Mouse (Mus musculus) cerebellum, adult 2 months (tissue): Measurements from ENCODE around the gene Fgf3. TPM values are rescaled to one million over a fixed set of nuclear protein-coding genes. Genes with fewer than 3 reads are reported as not detected.

Source experiments
- DNase-seq, 2 experiments: peaks; one replicate each; pipeline ENCODE4 v3.0.0; 2021
- H3K27ac ChIP-seq: fragments of 200-500 bp; 2 replicates; pipeline ENCODE4 v1.5.1; 2012; ENCODE audit warnings: low read length, control low read depth, inconsistent platforms; ENCODE audit not compliant: insufficient read depth
- H3K27me3 ChIP-seq: fragments of 200-500 bp; 2 replicates; pipeline ENCODE4 v1.6.1; 2012; ENCODE audit warnings: inconsistent platforms, mild to moderate bottlenecking, low read length, moderate library complexity; ENCODE audit not compliant: control insufficient read depth, insufficient read depth
- H3K4me1 ChIP-seq: fragments of 200-500 bp; 2 replicates; pipeline ENCODE4 v1.6.1; 2011; ENCODE audit warnings: low read length; ENCODE audit not compliant: control insufficient read depth, insufficient read depth
- H3K4me3 ChIP-seq: fragments of 200-500 bp; replicated peaks from 2 replicates; pipeline ENCODE3; 2011; ENCODE audit warnings: mild to moderate bottlenecking, low read depth, low read length, control low read depth; ENCODE audit not compliant: insufficient read depth
- CTCF ChIP-seq: fragments of 200-500 bp; IDR thresholded peaks from 2 replicates; pipeline ENCODE4 v1.5.1; 2011; ENCODE audit warnings: low read depth, mild to moderate bottlenecking, control low read depth, low read length, moderate library complexity, borderline replicate concordance; ENCODE audit not compliant: insufficient read depth
- POLR2A ChIP-seq: fragments of 200-500 bp; IDR thresholded peaks from 2 replicates; pipeline ENCODE4 v1.6.1; 2011; ENCODE audit warnings: low read length, control low read depth, borderline replicate concordance; ENCODE audit not compliant: insufficient read depth
- WGBS: fragments of 180-500 bp; shearing (Covaris S2); methylation state at CpG from one replicate; pipeline ENCODE4 v1.1.7; 2018; 5-methylcytosine and 5-hydroxymethylcytosine counted together
- polyA plus RNA-seq: library from polyadenylated mRNA; depleted of rRNA; stranded (reverse); fragments of >200 nt; gene quantifications from 2 replicates; pipeline ENCODE4 v1.2.3, GENCODE M21; 2012

Gene Fgf3
- polyA plus RNA-seq, 1 experiment, result 0.67 TPM

GRCm38 (mm10) chr7:144798471-144798870, 39.4 kb upstream of the Fgf3 start:
- H3K4me3 ChIP-seq, result no peak overlapping the region
- peaks cover 8% of the 10 kb centered on the region for H3K4me1 ChIP-seq
- DNase-seq, result peak in 1 of 2 experiments; percentile 19
- WGBS, result 77% methylated on average over 1 of the region's 1 CpGs
- H3K27ac ChIP-seq, result no peak overlapping the region
- peak; percentile 57 for TF ChIP-seq CTCF
- TF ChIP-seq POLR2A, result no peak
- H3K27me3 ChIP-seq, result no peaks in the 10 kb centered on the region

GRCm38 (mm10) chr7:144807036-144807435, 30.8 kb upstream of the Fgf3 start:
- no peaks in the 10 kb centered on the region for H3K27me3 ChIP-seq
- peaks cover 3% of the 10 kb centered on the region; the same call in 1 of the 2 replicates for H3K4me1 ChIP-seq
- no peak for DNase-seq
- WGBS, result 74% methylated on average over 6 of the region's 6 CpGs
- no peak overlapping the region for H3K27ac ChIP-seq
- TF ChIP-seq POLR2A (no peak), CTCF (no peak)
- no peak overlapping the region for H3K4me3 ChIP-seq

- TF ChIP-seq POLR2A (no peak), CTCF (no peak)
- no peak overlapping the region for H3K27ac ChIP-seq
These were observed 29.8 kb upstream of the Fgf3 start for GRCm38 (mm10) chr7:144807976-144808577.

GRCm38 (mm10) chr7:144811521-144811920, 26.4 kb upstream of the Fgf3 start:
- Histone ChIP-seq H3K27ac (no peak overlapping the region), H3K4me3 (no peak overlapping the region), H3K27me3 (no peaks in the 10 kb centered on the region), H3K4me1 (peaks cover 3% of the 10 kb centered on the region; the same call in 1 of the 2 replicates)
- WGBS, result 71% methylated on average over 4 of the region's 4 CpGs
- DNase-seq, result no peak
- no peak for TF ChIP-seq CTCF
- TF ChIP-seq POLR2A, result no peak

More at GRCm38 (mm10) chr7:144807976-144808577, 29.8 kb upstream of the Fgf3 start:
- peaks cover 3% of the 10 kb centered on the region; the same call in 1 of the 2 replicates for H3K4me1 ChIP-seq
- H3K4me3 ChIP-seq, result no peak overlapping the region
- H3K27me3 ChIP-seq, result no peaks in the 10 kb centered on the region
- no peak for DNase-seq
- 78% methylated on average over 4 of the region's 4 CpGs for WGBS

GRCm38 (mm10) chr7:144821901-144822300, 16.0 kb upstream of the Fgf3 start:
- Histone ChIP-seq H3K27ac (no peak overlapping the region), H3K27me3 (no peaks in the 10 kb centered on the region), H3K4me3 (no peak overlapping the region), H3K4me1 (no peaks in the 10 kb centered on the region; the same call in 1 of the 2 replicates)
- no peak for DNase-seq
- TF ChIP-seq POLR2A, result no peak
- WGBS, result 30% methylated on average over 7 of the region's 7 CpGs

- Histone ChIP-seq H3K4me1 (no peaks in the 10 kb centered on the region; the same call in 1 of the 2 replicates), H3K4me3 (no peak overlapping the region), H3K27ac (no peak overlapping the region), H3K27me3 (no peaks in the 10 kb centered on the region)
- no peak for TF ChIP-seq POLR2A
- no peak for TF ChIP-seq CTCF
- DNase-seq, result peak; percentile 18 to 20
- 70% methylated on average over 2 of the region's 2 CpGs for WGBS
These were observed 13.9 kb upstream of the Fgf3 start for GRCm38 (mm10) chr7:144823988-144824387.

GRCm38 (mm10) chr7:144828369-144828768, 9.5 kb upstream of the Fgf3 start:
- H3K27me3 ChIP-seq, result no peaks in the 10 kb centered on the region
- no peaks in the 10 kb centered on the region; the same call in 1 of the 2 replicates for H3K4me1 ChIP-seq
- WGBS, result 30% methylated on average over 11 of the region's 11 CpGs
- TF ChIP-seq POLR2A (no peak), CTCF (no peak)
- H3K27ac ChIP-seq, result no peak overlapping the region
- DNase-seq, result no peak
- no peak overlapping the region for H3K4me3 ChIP-seq
